Comparison of ENCODE assay signal across 24 mouse cellular contexts in the genomic region with DNA sequence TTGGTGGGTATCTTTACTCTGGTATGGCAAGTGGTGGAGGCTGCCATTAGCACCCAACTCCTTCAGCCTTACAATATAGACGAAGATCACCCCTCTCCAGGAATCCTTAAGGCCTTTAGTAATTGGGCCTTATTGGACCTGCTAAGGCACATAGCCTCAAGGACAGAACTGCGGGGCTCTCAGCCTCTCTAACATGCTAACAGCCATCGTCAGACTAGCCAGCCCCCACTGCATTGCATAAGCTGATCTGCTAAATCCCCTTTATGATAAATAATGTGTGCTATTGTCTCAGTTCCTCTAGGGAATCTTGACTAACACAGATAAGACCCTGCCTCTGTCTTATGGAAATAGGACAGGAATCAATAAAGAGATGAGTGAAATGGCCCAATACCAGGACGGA.
"Had no signal": no experiment of that assay in that cellular context is flagged by ENCODE, and none has a peak within 500 bp of the region (broad histone marks: within the 10 kb centered on the region; RNA-seq: fewer than 3 reads in every experiment).

No protein-coding gene starts in this region.

- H3K4me3 ChIP-seq: gastrocnemius, adult 2 months; heart, embryonic 10.5 days; heart, embryonic 12.5 days; hindbrain, embryonic 15.5 days; kidney, embryonic 15.5 days; layer of hippocampus, adult 2 months; left cerebral cortex, adult 2 months; limb, embryonic 13.5 days; limb, embryonic 15.5 days had no signal

- H3K4me1 ChIP-seq: hindbrain, embryonic 15.5 days; kidney, embryonic 15.5 days; limb, embryonic 13.5 days; limb, embryonic 15.5 days had no signal

- H3K27me3 ChIP-seq: heart, embryonic 12.5 days; hindbrain, embryonic 15.5 days; kidney, embryonic 15.5 days; limb, embryonic 13.5 days; limb, embryonic 15.5 days had no signal

- H3K4me2 ChIP-seq: heart, embryonic 12.5 days; hindbrain, embryonic 15.5 days; kidney, embryonic 15.5 days; limb, embryonic 13.5 days; limb, embryonic 15.5 days had no signal

- ATAC-seq: forebrain, embryonic 16.5 days; hindbrain, postnatal 0 days; intestine, embryonic 16.5 days had no signal

- H3K36me3 ChIP-seq: heart, embryonic 10.5 days; heart, embryonic 12.5 days; hindbrain, embryonic 15.5 days; kidney, embryonic 15.5 days; limb, embryonic 13.5 days; limb, embryonic 15.5 days had no signal

- DNase-seq: gastrocnemius, adult 2 months; gastrocnemius, postnatal 10 days; gastrocnemius, postnatal 25 days; heart, adult 18-20 months; heart, postnatal 14 days; heart, postnatal 36 days; kidney, adult 11 months; kidney, adult 2 months; kidney, adult 9 months; kidney, postnatal 14 days; kidney, postnatal 36 days; left cerebral cortex, postnatal 4 days had no signal

- H3K27ac ChIP-seq: gastrocnemius, adult 2 months; heart, embryonic 10.5 days; hindbrain, embryonic 15.5 days; hindbrain, postnatal 0 days; kidney, embryonic 15.5 days; kidney, postnatal 0 days; layer of hippocampus, adult 2 months; left cerebral cortex, adult 2 months; limb, embryonic 13.5 days; limb, embryonic 15.5 days had no signal

- H3K9ac ChIP-seq: heart, embryonic 12.5 days; hindbrain, embryonic 15.5 days; kidney, embryonic 15.5 days; limb, embryonic 13.5 days; limb, embryonic 15.5 days had no signal

- H3K9me3 ChIP-seq: heart, embryonic 10.5 days; heart, embryonic 12.5 days; hindbrain, embryonic 15.5 days; kidney, embryonic 15.5 days; limb, embryonic 13.5 days; limb, embryonic 15.5 days had no signal
